Mouse (Mus musculus): ENCODE results near the gene Rnf2. TPM values are rescaled to one million over a fixed set of nuclear protein-coding genes. Genes with fewer than 3 reads are reported as not detected.
A peak's percentile ranks its signal among the peaks of the same experiment; 100 is the strongest.

Gene Rnf2
- polyA plus RNA-seq, 1 experiment from 2014 or later, result 92.0 TPM

GRCm38 (mm10) chr1:151428263-151429221 is 72.2 kb downstream of the Rnf2 start, which contains the start of the genes Swt1 and Trmt1l:
Swt1 (minus strand) TSS chr1:151428455.
Trmt1l (plus strand) TSS chr1:151428542.
- peak; percentile 100 for ATAC-seq (ENCODE audit: insufficient number of reproducible peaks, low FRiP score, low TSS enrichment, low read depth)

GRCm38 (mm10) chr1:151427888-151428262 is 72.9 kb downstream of the Rnf2 start:
- H3K4me2 ChIP-seq, result peak overlapping the region; percentile 51
- peak overlapping the region; percentile 86 for H3K27ac ChIP-seq
- H3K27me3 ChIP-seq, result no peaks in the 10 kb centered on the region
- peak overlapping the region; percentile 68 for H3K9ac ChIP-seq
- H3K4me3 ChIP-seq, result peak overlapping the region; percentile 84
- H3K36me3 ChIP-seq, result no peaks in the 10 kb centered on the region; the same call in 1 of the 2 replicates
- WGBS, result 0% methylated on average over 26 of the region's 26 CpGs
- ATAC-seq (ENCODE audit: insufficient number of reproducible peaks, low FRiP score, low TSS enrichment, low read depth), result peak; percentile 45
- peaks cover 13% of the 10 kb centered on the region for H3K4me1 ChIP-seq
- no peaks in the 10 kb centered on the region for H3K9me3 ChIP-seq

More at GRCm38 (mm10) chr1:151428263-151429221, 72.2 kb downstream of the Rnf2 start, which contains the start of the genes Swt1 and Trmt1l:
- H3K36me3 ChIP-seq, result no peaks in the 10 kb centered on the region; the same call in 1 of the 2 replicates
- under 1% methylated on average over 74 of the region's 74 CpGs for WGBS
- H3K27me3 ChIP-seq, result no peaks in the 10 kb centered on the region
- peak within 1 kb of the TSS; percentile 92 for H3K27ac ChIP-seq
- H3K4me2 ChIP-seq, result peak within 1 kb of the TSS; percentile 51
- no peaks in the 10 kb centered on the region for H3K9me3 ChIP-seq
- H3K9ac ChIP-seq, result peak within 1 kb of the TSS; percentile 89
- peaks cover 13% of the 10 kb centered on the region for H3K4me1 ChIP-seq
- peak within 1 kb of the TSS; percentile 84 for H3K4me3 ChIP-seq

GRCm38 (mm10) chr1:151426947-151427600 is 73.7 kb downstream of the Rnf2 start:
- H3K9me3 ChIP-seq, result no peaks in the 10 kb centered on the region
- 15% methylated on average over 7 of the region's 7 CpGs for WGBS
- peak overlapping the region; percentile 84 for H3K4me3 ChIP-seq
- ATAC-seq (ENCODE audit: insufficient number of reproducible peaks, low FRiP score, low TSS enrichment, low read depth), result no peak
- H3K27ac ChIP-seq, result no peak overlapping the region
- H3K4me1 ChIP-seq, result peaks cover 13% of the 10 kb centered on the region
- no peaks in the 10 kb centered on the region for H3K27me3 ChIP-seq
- 0 out of 2 replicates have a peak overlapping the region, but pooled peaks have one; percentile 68 for H3K9ac ChIP-seq
- peaks cover 4% of the 10 kb centered on the region; the same call in 1 of the 2 replicates for H3K36me3 ChIP-seq
- H3K4me2 ChIP-seq, result peak overlapping the region; percentile 51

DNA sequence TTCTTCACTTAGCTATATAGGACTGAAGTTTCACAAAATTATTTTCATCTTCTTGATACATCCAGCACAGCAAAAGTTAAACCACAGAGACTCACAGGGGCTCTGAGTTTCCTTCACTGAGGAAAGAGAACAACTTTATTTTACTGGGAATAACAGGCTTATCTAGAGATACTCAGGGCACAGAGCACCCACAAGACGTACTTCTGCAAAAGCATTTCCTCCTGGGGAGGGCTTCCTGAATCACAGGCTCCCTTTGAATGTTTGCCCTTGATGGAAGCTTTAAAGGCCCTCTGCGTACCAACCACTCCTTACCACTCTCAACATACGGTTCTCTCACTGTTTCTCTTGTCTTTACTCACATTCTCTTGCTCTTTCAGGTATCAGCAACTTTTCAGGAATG is 78.6 kb downstream of the Rnf2 start:
- no peak overlapping the region for H3K27ac ChIP-seq
- WGBS, result 83% methylated on average over 3 of the region's 3 CpGs
- H3K9me3 ChIP-seq, result no peaks in the 10 kb centered on the region
- peaks cover 4% of the 10 kb centered on the region for H3K4me1 ChIP-seq
- H3K4me2 ChIP-seq, result no peak overlapping the region
- H3K4me3 ChIP-seq, result no peak overlapping the region
- peaks cover 26% of the 10 kb centered on the region for H3K36me3 ChIP-seq
- no peak for ATAC-seq (ENCODE audit: insufficient number of reproducible peaks, low FRiP score, low TSS enrichment, low read depth)
- H3K9ac ChIP-seq, result no peak overlapping the region
- H3K27me3 ChIP-seq, result no peaks in the 10 kb centered on the region

DNA sequence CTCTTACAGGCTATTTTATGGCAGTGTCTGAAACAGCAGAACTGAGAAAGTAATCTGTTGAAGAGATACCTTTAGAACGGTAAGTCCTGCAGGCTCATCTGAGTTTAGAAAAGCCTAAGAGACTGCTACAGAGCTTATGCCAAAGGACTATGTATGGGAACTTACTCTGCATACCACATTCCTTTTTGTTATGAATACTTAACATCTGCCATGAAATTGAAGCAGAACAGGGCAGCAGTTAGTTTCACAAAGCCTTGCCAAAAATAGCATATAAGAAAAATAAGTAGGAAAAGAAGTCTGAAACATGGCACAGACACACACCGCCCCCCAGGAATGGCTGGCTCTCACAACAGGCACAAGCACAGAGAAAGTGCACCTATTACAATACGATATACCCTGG is 90.9 kb downstream of the Rnf2 start:
- Histone ChIP-seq H3K36me3 (peaks cover 8% of the 10 kb centered on the region; the same call in 1 of the 2 replicates), H3K4me3 (no peak overlapping the region), H3K9ac (no peak overlapping the region), H3K4me2 (no peak overlapping the region), H3K27ac (no peak overlapping the region), H3K27me3 (no peaks in the 10 kb centered on the region), H3K9me3 (no peaks in the 10 kb centered on the region), H3K4me1 (no peaks in the 10 kb centered on the region)
- 40% methylated on average over 3 of the region's 3 CpGs for WGBS
- no peak for ATAC-seq (ENCODE audit: insufficient number of reproducible peaks, low FRiP score, low TSS enrichment, low read depth)

Small RNAs within 50 kb of the gene (microRNA-seq; reads per million reads assigned to microRNA genes)
- gene Mir7682, result not detected

Other genes with a start within 250 kb of the Rnf2 start
- 225 and 245 TPM in 2 replicates for gene Ivns1abp, start 156.5 kb downstream of the Rnf2 start, polyA plus RNA-seq (2015; fragmentation: Nextera tagmentation; extraction: Ambion mirVana)
- 21.6 and 25.1 TPM in 2 replicates for gene Swt1, start 72.5 kb downstream of the Rnf2 start, polyA plus RNA-seq (2015; fragmentation: Nextera tagmentation; extraction: Ambion mirVana)
- gene Trmt1l, start 72.4 kb downstream of the Rnf2 start, polyA plus RNA-seq (2015; fragmentation: Nextera tagmentation; extraction: Ambion mirVana), result 37.9 and 40.2 TPM in 2 replicates
- 24.2 and 25.2 TPM in 2 replicates for gene Fam129a, start 70.2 kb upstream of the Rnf2 start, polyA plus RNA-seq (2015; fragmentation: Nextera tagmentation; extraction: Ambion mirVana)

Data from limb, embryonic 15.5 days (tissue).